Mouse (Mus musculus) gastrocnemius, postnatal 10 days (tissue): ENCODE results near the gene Grm5. TPM values are rescaled to one million over a fixed set of nuclear protein-coding genes. Genes with fewer than 3 reads are reported as not detected.

Experiments used
- DNase-seq: peaks from one replicate; pipeline ENCODE4 v3.0.0; 2021; ENCODE audit warnings: mixed read lengths
- total RNA-seq, 2 experiments: library from RNA; stranded (reverse); gene quantifications; 2 replicates each; pipeline ENCODE4 v1.2.3; 2021

Grm5 gene
- total RNA-seq, 2 experiments from 2014 or later = 0.18 to 0.21 TPM

DNA sequence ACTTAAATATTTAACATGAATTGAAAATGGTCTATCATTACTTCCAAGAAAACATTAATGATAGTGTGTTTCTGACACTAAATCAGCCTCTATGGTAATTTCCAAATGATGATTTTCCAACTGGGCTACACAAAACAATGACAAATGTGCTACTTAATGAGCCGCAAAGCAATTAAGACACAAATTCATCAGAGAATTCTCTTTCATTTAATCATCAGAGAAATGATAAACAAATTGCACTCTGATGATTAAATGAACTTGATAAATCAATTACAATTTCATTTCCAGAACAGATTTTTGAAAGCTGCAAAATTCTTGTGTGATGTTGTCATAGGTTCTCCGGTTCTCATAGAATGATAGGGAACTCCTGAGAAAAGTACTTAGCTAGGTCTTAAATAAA is 577.6 kb downstream of the Grm5 start:
- DNase-seq = no peak

Other genes with a start within 250 kb of the Grm5 start
- gene Tyr, start 90.7 kb upstream of the Grm5 start, total RNA-seq = under 1 TPM; 0.11 to 0.21 TPM